Mouse (Mus musculus) liver, embryonic 15.5 days (tissue): ENCODE results near the gene Nr1h4. TPM values are rescaled to one million over a fixed set of nuclear protein-coding genes. Genes with fewer than 3 reads are reported as not detected.

Experiments used
- ATAC-seq: fragments of 200-750 bp; cut with Nextera tagmentation; 2 replicates; pipeline ENCODE4 v1.8.0; 2017; ENCODE audit warnings: moderate number of reproducible peaks, mild to moderate bottlenecking, moderate library complexity; ENCODE audit not compliant: insufficient read depth
- H3K27ac ChIP-seq: fragments of 300-500 bp; sonication (generic); replicated peaks from 2 replicates; pipeline ENCODE4 v1.5.1; 2015; ENCODE audit warnings: mild to moderate bottlenecking, inconsistent platforms
- H3K27me3 ChIP-seq: fragments of 300-500 bp; sonication (generic); 2 replicates; pipeline ENCODE4 v1.6.1; 2015; ENCODE audit warnings: mild to moderate bottlenecking, inconsistent platforms
- H3K36me3 ChIP-seq: fragments of 300-500 bp; sonication (generic); replicated peaks from 2 replicates; pipeline ENCODE4 v1.6.1; 2015; ENCODE audit warnings: moderate library complexity, mild to moderate bottlenecking, inconsistent platforms
- H3K4me1 ChIP-seq: fragments of 300-500 bp; sonication (generic); replicated peaks from 2 replicates; pipeline ENCODE4 v1.6.1; 2015; ENCODE audit warnings: inconsistent platforms
- H3K4me2 ChIP-seq: fragments of 300-500 bp; sonication (generic); 2 replicates; pipeline ENCODE4 v1.6.1; 2015; ENCODE audit warnings: moderate library complexity, mild to moderate bottlenecking, inconsistent platforms
- H3K4me3 ChIP-seq: fragments of 300-500 bp; sonication (generic); replicated peaks from 2 replicates; pipeline ENCODE4 v1.5.1; 2015; ENCODE audit warnings: mild to moderate bottlenecking, inconsistent platforms
- H3K9ac ChIP-seq: fragments of 300-500 bp; sonication (generic); 2 replicates; pipeline ENCODE4 v1.6.1; 2015; ENCODE audit warnings: moderate library complexity, mild to moderate bottlenecking, inconsistent platforms
- H3K9me3 ChIP-seq: fragments of 300-500 bp; sonication (generic); replicated peaks from 2 replicates; pipeline ENCODE4 v1.6.1; 2016; ENCODE audit warnings: inconsistent platforms
- WGBS: fragments of 180-500 bp; shearing (Covaris S2); methylation state at CpG from one replicate; pipeline ENCODE4 v1.1.7; 2015; ENCODE audit warnings: mixed read lengths; ENCODE audit not compliant: insufficient replicate concordance; 5-methylcytosine and 5-hydroxymethylcytosine counted together
- polyA plus RNA-seq: library from polyadenylated mRNA; unstranded; fragments of >200 nt; fragmentation: Nextera tagmentation; extraction: Ambion mirVana; gene quantifications from 2 replicates; pipeline ENCODE4 v1.2.1, GENCODE M21; 2015

Gene Nr1h4
- polyA plus RNA-seq, 1 experiment from 2014 or later = 5.4 TPM

- 0 out of 2 replicates have a peak, but pooled peaks cover 4% of the 10 kb centered on the region for H3K4me1 ChIP-seq
- no peaks in the 10 kb centered on the region for H3K9me3 ChIP-seq
- no peaks in the 10 kb centered on the region for H3K27me3 ChIP-seq
- no peak overlapping the region for H3K9ac ChIP-seq
- 88% methylated on average over 13 of the region's 13 CpGs for WGBS
- peaks cover 74% of the 10 kb centered on the region for H3K36me3 ChIP-seq
- H3K4me3 ChIP-seq = no peak overlapping the region
- ATAC-seq = no peak
- no peak overlapping the region for H3K27ac ChIP-seq
- H3K4me2 ChIP-seq = no peak overlapping the region
Observed at GRCm38 (mm10) chr10:89432743-89433142, 100.6 kb downstream of the Nr1h4 start.

- Histone ChIP-seq H3K4me1 (0 out of 2 replicates have a peak, but pooled peaks cover 4% of the 10 kb centered on the region), H3K27me3 (no peaks in the 10 kb centered on the region), H3K9me3 (no peaks in the 10 kb centered on the region), H3K36me3 (peaks cover 72% of the 10 kb centered on the region), H3K4me3 (no peak overlapping the region), H3K4me2 (no peak overlapping the region), H3K9ac (no peak overlapping the region), H3K27ac (no peak overlapping the region)
- no peak for ATAC-seq
- WGBS = 89% methylated on average over 7 of the region's 7 CpGs
Observed at GRCm38 (mm10) chr10:89430751-89431150, 102.6 kb downstream of the Nr1h4 start.

GRCm38 (mm10) chr10:89424800-89425393, 108.5 kb downstream of the Nr1h4 start:
- Histone ChIP-seq H3K9me3 (no peaks in the 10 kb centered on the region), H3K4me3 (no peak overlapping the region), H3K27ac (no peak overlapping the region), H3K4me2 (no peak overlapping the region), H3K27me3 (no peaks in the 10 kb centered on the region), H3K9ac (no peak overlapping the region), H3K36me3 (peaks cover 73% of the 10 kb centered on the region), H3K4me1 (peaks cover 21% of the 10 kb centered on the region)
- 76% methylated on average over 11 of the region's 11 CpGs for WGBS
- ATAC-seq = no peak

GRCm38 (mm10) chr10:89424217-89424616, 109.2 kb downstream of the Nr1h4 start:
- H3K9me3 ChIP-seq = no peaks in the 10 kb centered on the region
- H3K36me3 ChIP-seq = peaks cover 67% of the 10 kb centered on the region

GRCm38 (mm10) chr10:89423164-89423778, 110.1 kb downstream of the Nr1h4 start:
- H3K4me3 ChIP-seq = peak overlapping the region; percentile 31
- H3K36me3 ChIP-seq = peaks cover 66% of the 10 kb centered on the region
- peaks cover 21% of the 10 kb centered on the region for H3K4me1 ChIP-seq
- no peaks in the 10 kb centered on the region for H3K27me3 ChIP-seq
- H3K9me3 ChIP-seq = no peaks in the 10 kb centered on the region
- H3K9ac ChIP-seq = 0 out of 2 replicates have a peak overlapping the region, but pooled peaks have one; percentile 11
- peak overlapping the region; percentile 79 for H3K27ac ChIP-seq
- ATAC-seq = peak; percentile 72
- peak overlapping the region; percentile 61 for H3K4me2 ChIP-seq
- 29% methylated on average over 9 of the region's 9 CpGs for WGBS

More at GRCm38 (mm10) chr10:89424217-89424616, 109.2 kb downstream of the Nr1h4 start:
- Histone ChIP-seq H3K9ac (no peak overlapping the region), H3K27me3 (no peaks in the 10 kb centered on the region), H3K4me2 (no peak overlapping the region), H3K4me3 (no peak overlapping the region), H3K4me1 (peaks cover 21% of the 10 kb centered on the region), H3K27ac (peak overlapping the region; percentile 48; the same call in 1 of the 2 replicates)
- WGBS = 81% methylated on average over 9 of the region's 9 CpGs
- ATAC-seq = no peak

GRCm38 (mm10) chr10:89422504-89423158, 110.8 kb downstream of the Nr1h4 start:
- peaks cover 65% of the 10 kb centered on the region for H3K36me3 ChIP-seq
- ATAC-seq = peak; percentile 91
- H3K27ac ChIP-seq = peak overlapping the region; percentile 79
- peaks cover 21% of the 10 kb centered on the region for H3K4me1 ChIP-seq
- H3K4me2 ChIP-seq = peak overlapping the region; percentile 61
- H3K9me3 ChIP-seq = no peaks in the 10 kb centered on the region
- WGBS = 30% methylated on average over 8 of the region's 8 CpGs
- H3K27me3 ChIP-seq = no peaks in the 10 kb centered on the region
- peak overlapping the region; percentile 31 for H3K4me3 ChIP-seq
- H3K9ac ChIP-seq = 0 out of 2 replicates have a peak overlapping the region, but pooled peaks have one; percentile 11

GRCm38 (mm10) chr10:89417966-89418365, 115.4 kb downstream of the Nr1h4 start:
- H3K4me1 ChIP-seq = peaks cover 6% of the 10 kb centered on the region
- no peak overlapping the region for H3K9ac ChIP-seq
- peaks cover 74% of the 10 kb centered on the region for H3K36me3 ChIP-seq
- H3K4me3 ChIP-seq = no peak overlapping the region
- no peak overlapping the region for H3K27ac ChIP-seq
- 79% methylated on average over 2 of the region's 2 CpGs for WGBS
- no peak overlapping the region for H3K4me2 ChIP-seq
- no peak for ATAC-seq
- H3K27me3 ChIP-seq = no peaks in the 10 kb centered on the region
- H3K9me3 ChIP-seq = no peaks in the 10 kb centered on the region

GRCm38 (mm10) chr10:89415478-89415877, 117.9 kb downstream of the Nr1h4 start:
- WGBS = 37% methylated on average over 3 of the region's 3 CpGs
- no peak for ATAC-seq
- Histone ChIP-seq H3K4me2 (no peak overlapping the region), H3K4me1 (no peaks in the 10 kb centered on the region), H3K9ac (no peak overlapping the region), H3K4me3 (no peak overlapping the region), H3K9me3 (no peaks in the 10 kb centered on the region), H3K27me3 (no peaks in the 10 kb centered on the region), H3K36me3 (peaks cover 75% of the 10 kb centered on the region), H3K27ac (no peak overlapping the region)

GRCm38 (mm10) chr10:89407551-89407950, 125.8 kb downstream of the Nr1h4 start:
- 10% methylated on average over 1 of the region's 1 CpGs for WGBS

GRCm38 (mm10) chr10:89406733-89407484, 126.5 kb downstream of the Nr1h4 start:
- peak; percentile 22 for ATAC-seq

More at GRCm38 (mm10) chr10:89407551-89407950, 125.8 kb downstream of the Nr1h4 start:
- no peak overlapping the region for H3K9ac ChIP-seq
- H3K27me3 ChIP-seq = no peaks in the 10 kb centered on the region
- peaks cover 6% of the 10 kb centered on the region for H3K4me1 ChIP-seq
- H3K36me3 ChIP-seq = peaks cover 19% of the 10 kb centered on the region
- H3K4me2 ChIP-seq = no peak overlapping the region
- ATAC-seq = no peak
- H3K27ac ChIP-seq = 0 out of 2 replicates have a peak overlapping the region, but pooled peaks have one; percentile 15
- H3K9me3 ChIP-seq = no peaks in the 10 kb centered on the region
- H3K4me3 ChIP-seq = no peak overlapping the region

More at GRCm38 (mm10) chr10:89406733-89407484, 126.5 kb downstream of the Nr1h4 start:
- Histone ChIP-seq H3K9ac (no peak overlapping the region), H3K4me1 (peaks cover 6% of the 10 kb centered on the region), H3K36me3 (peaks cover 16% of the 10 kb centered on the region), H3K4me3 (no peak overlapping the region), H3K4me2 (no peak overlapping the region), H3K27ac (0 out of 2 replicates have a peak overlapping the region, but pooled peaks have one; percentile 15), H3K9me3 (no peaks in the 10 kb centered on the region), H3K27me3 (no peaks in the 10 kb centered on the region)
- WGBS = 38% methylated on average over 5 of the region's 6 CpGs
